Mouse (Mus musculus) midbrain, postnatal 0 days (tissue): ENCODE results near the gene Aff3. TPM values are rescaled to one million over a fixed set of nuclear protein-coding genes. Genes with fewer than 3 reads are reported as not detected.
A peak's percentile ranks its signal among the peaks of the same experiment; 100 is the strongest.

Experiments
- ATAC-seq: fragments of 200-750 bp; cut with Nextera tagmentation; 2 replicates; pipeline ENCODE4 v1.8.0; 2017; ENCODE audit warnings: moderate number of reproducible peaks, mild to moderate bottlenecking, moderate TSS enrichment, moderate library complexity; ENCODE audit not compliant: low FRiP score
- DNase-seq: peaks from one replicate; pipeline ENCODE4 v3.0.0-alpha.2; 2015; ENCODE audit warnings: low spot score
- H3K27ac ChIP-seq: fragments of 300-500 bp; sonication (generic); 2 replicates; pipeline ENCODE4 v1.5.1; 2014; ENCODE audit warnings: low read depth, mild to moderate bottlenecking, low read length, mixed read lengths
- H3K27me3 ChIP-seq: fragments of 300-500 bp; sonication (generic); 2 replicates; pipeline ENCODE4 v1.6.1; 2014; ENCODE audit warnings: low read length, control low read depth, mixed read lengths; ENCODE audit not compliant: insufficient read depth
- H3K36me3 ChIP-seq: fragments of 300-500 bp; sonication (generic); 2 replicates; pipeline ENCODE4 v1.6.1; 2014; ENCODE audit warnings: low read length, control low read depth, mixed read lengths; ENCODE audit not compliant: insufficient read depth
- H3K4me1 ChIP-seq: fragments of 300-500 bp; sonication (generic); 2 replicates; pipeline ENCODE4 v1.6.1; 2014; ENCODE audit warnings: mild to moderate bottlenecking, control low read depth, antibody characterized with exemption, low read length, mixed read lengths; ENCODE audit not compliant: insufficient read depth
- H3K4me2 ChIP-seq: fragments of 300-500 bp; sonication (generic); 2 replicates; pipeline ENCODE4 v1.6.1; 2014; ENCODE audit warnings: low read depth, mild to moderate bottlenecking, low read length, mixed read lengths; ENCODE audit not compliant: poor library complexity, severe bottlenecking
- H3K4me3 ChIP-seq: fragments of 300-500 bp; sonication (generic); 2 replicates; pipeline ENCODE4 v1.5.1; 2014; ENCODE audit warnings: low read depth, mild to moderate bottlenecking, low read length, moderate library complexity
- H3K9ac ChIP-seq: fragments of 300-500 bp; sonication (generic); replicated peaks from 2 replicates; pipeline ENCODE4 v1.6.1; 2014; ENCODE audit warnings: mild to moderate bottlenecking, low read length, moderate library complexity, mixed read lengths; ENCODE audit not compliant: poor library complexity, severe bottlenecking
- H3K9me3 ChIP-seq: fragments of 300-500 bp; sonication (generic); 2 replicates; pipeline ENCODE4 v1.6.1; 2016; ENCODE audit warnings: low read length, control low read depth
- CTCF ChIP-seq: IDR thresholded peaks from 2 replicates; pipeline ENCODE4 v1.5.1; 2016; ENCODE audit warnings: antibody characterized with exemption, mild to moderate bottlenecking
- WGBS: fragments of 180-500 bp; shearing (Covaris S2); extraction: QIAGEN DNeasy Blood & Tissue Kit; methylation state at CpG from one replicate; pipeline ENCODE4 v1.1.7; 2014; 5-methylcytosine and 5-hydroxymethylcytosine counted together
- polyA plus RNA-seq: library from polyadenylated mRNA; unstranded; fragments of >200 nt; fragmentation: Nextera tagmentation; extraction: Ambion mirVana; gene quantifications from 2 replicates; pipeline ENCODE4 v1.2.1, GENCODE M21; 2015
- total RNA-seq: library from RNA; depleted of rRNA; stranded (reverse); fragments of >200 nt; gene quantifications from 2 replicates; pipeline ENCODE4 v1.2.3, GENCODE M21; 2014

Gene Aff3
- total and polyA plus RNA-seq, 2 experiments from 2014 or later, result 20.6 to 61.2 TPM

DNA sequence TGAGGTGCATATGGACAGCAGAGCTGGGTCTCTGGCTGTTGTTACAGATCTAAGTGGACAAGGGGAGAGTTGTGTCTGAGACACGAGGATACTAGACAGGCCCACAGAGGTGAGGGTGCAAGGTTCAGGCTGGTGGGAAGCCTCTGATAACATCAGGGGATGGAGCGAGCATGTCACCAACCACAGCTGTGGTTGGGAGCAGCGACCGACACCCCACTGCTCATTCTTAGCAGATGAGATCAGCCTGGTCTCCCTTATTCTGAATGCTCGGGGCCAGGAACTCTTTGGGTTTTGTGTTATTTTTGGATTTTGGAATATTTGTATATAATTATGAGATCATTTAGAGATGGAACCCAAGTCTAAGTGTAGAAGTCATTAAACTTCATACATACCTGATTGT, 452.4 kb downstream of the Aff3 start:
- DNase-seq, result no peak
- Histone ChIP-seq H3K4me1 (no peaks in the 10 kb centered on the region), H3K27me3 (no peaks in the 10 kb centered on the region), H3K4me3 (no peak overlapping the region), H3K36me3 (peaks cover 6% of the 10 kb centered on the region; the same call in 1 of the 2 replicates), H3K4me2 (no peak overlapping the region), H3K9ac (no peak overlapping the region), H3K27ac (no peak overlapping the region), H3K9me3 (no peaks in the 10 kb centered on the region)
- no peak for TF ChIP-seq CTCF
- no peak for ATAC-seq
- WGBS, result 84% methylated on average over 5 of the region's 5 CpGs

DNA sequence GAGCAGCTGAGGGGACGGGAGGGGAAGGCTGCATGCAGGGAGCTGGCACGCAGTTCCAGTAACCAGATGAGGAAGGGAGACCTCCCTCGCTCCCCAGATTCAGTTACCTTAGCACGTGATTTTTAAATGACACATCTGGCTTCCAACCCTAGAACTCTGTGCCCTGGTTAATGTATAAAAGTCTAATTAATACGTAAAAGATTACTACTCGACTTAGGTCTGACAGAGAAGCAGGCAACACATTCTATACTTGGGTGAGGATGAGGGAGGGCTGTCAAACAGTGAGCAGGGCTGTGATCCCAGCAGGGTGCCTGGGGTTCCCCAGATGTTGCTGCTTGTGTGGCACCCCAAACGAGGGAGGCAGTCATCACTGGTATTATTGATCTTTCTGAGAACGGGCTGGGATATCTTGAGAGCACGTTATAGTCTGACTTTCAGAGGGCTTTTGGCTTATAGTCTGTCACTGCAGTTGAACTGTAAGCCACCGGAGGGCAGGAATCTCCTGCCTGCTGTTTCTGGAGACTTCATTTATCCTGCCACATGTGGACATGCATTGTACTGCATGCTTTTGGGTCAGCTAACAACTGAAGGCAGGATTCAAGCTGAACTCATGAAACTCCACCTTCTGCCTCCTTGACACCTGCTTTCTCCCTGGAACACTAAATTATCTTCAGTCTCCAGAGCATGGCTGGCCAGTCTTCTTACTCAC, 462.1 kb downstream of the Aff3 start:
- no peaks in the 10 kb centered on the region for H3K9me3 ChIP-seq
- peaks cover 18% of the 10 kb centered on the region; the same call in 1 of the 2 replicates for H3K4me1 ChIP-seq
- no peaks in the 10 kb centered on the region for H3K27me3 ChIP-seq
- no peak overlapping the region for H3K27ac ChIP-seq
- 0 out of 2 replicates have a peak, but pooled peaks cover 3% of the 10 kb centered on the region for H3K36me3 ChIP-seq
- H3K4me3 ChIP-seq, result no peak overlapping the region
- WGBS, result 78% methylated on average over 10 of the region's 10 CpGs
- ATAC-seq (no peak), DNase-seq (peak; percentile 78)
- no peak overlapping the region for H3K4me2 ChIP-seq
- H3K9ac ChIP-seq, result no peak overlapping the region
- peak; percentile 95 for TF ChIP-seq CTCF

DNA sequence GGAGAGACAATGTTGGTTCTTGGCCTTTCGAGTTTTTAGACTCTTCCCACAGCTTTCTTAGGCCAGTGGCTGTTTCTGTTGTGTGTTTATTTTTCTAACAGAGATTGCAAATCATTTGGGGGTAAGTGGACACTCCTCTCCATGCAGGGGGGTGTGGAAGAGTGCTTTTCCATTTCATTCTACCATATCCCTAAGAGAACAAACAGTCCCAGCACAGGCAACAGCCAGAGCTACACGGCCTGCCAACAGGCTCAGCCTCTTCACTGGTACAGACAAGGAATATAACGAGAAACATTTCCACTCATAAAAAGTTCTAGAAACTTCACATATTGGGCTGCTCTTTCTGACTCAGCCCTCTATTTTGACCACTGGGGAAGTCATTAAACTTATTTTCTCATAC, 463.0 kb downstream of the Aff3 start:
- H3K36me3 ChIP-seq, result 0 out of 2 replicates have a peak, but pooled peaks cover 3% of the 10 kb centered on the region
- H3K27me3 ChIP-seq, result no peaks in the 10 kb centered on the region
- no peak overlapping the region for H3K4me3 ChIP-seq
- no peaks in the 10 kb centered on the region for H3K9me3 ChIP-seq
- H3K4me2 ChIP-seq, result no peak overlapping the region
- DNase-seq (no peak), ATAC-seq (no peak)
- no peak overlapping the region for H3K9ac ChIP-seq
- TF ChIP-seq CTCF, result no peak
- H3K4me1 ChIP-seq, result peaks cover 22% of the 10 kb centered on the region; the same call in 1 of the 2 replicates
- H3K27ac ChIP-seq, result no peak overlapping the region
- WGBS, result 96% methylated on average over 3 of the region's 3 CpGs

DNA sequence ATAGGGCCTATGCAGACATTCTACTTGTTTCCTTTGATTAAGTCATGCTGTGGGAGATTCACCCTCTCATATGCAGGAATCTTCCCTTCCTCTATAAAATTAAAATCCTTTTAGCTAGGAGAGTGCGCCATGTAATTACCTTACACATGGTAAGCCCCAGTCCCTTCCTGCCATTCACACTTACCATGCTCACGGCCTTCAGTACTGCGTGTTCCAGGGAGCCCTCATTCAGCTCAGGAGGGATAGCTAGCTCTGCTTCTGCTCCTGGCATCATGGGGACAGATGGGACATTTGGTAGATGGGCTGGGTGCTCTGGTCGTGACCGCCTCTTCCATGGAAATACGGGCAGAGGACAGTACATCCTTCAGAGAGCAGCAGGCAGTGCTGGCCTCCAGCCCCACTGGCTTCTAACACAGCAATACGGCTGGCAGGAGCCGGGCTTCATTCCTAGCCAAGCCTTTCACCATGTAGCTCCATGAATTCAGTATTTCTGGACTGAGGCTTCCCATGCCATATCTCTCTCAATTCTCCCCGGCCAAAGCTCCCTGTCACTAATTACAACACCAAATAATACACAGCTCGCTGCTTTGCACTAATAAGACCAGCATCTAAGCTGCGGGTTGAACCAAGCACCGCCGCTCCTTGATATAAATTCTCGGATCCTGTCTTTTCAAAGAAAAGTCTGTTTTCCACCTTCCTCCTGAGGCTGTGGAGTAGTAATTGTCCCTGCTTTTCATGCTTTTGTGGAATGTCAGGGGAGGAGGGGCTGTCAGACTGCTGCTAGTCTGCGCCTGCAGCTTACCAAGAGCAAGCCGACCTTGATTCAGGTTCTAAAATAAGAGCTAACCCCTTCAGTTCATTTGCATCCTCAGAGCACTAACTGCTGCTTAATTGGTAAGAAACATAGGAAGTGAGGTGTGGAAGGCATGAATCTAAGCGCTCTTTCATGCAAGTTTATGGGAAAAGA, 464.8 kb downstream of the Aff3 start:
- ATAC-seq (peak; percentile 25; the same call in 1 of the 2 replicates), DNase-seq (peak; percentile 82)
- H3K4me1 ChIP-seq, result peaks cover 23% of the 10 kb centered on the region; the same call in 1 of the 2 replicates
- H3K27ac ChIP-seq, result peak overlapping the region; percentile 77
- H3K9ac ChIP-seq, result no peak overlapping the region; the same call in 1 of the 2 replicates
- H3K9me3 ChIP-seq, result no peaks in the 10 kb centered on the region
- whole genome bisulfite sequencing, result 21% methylated on average over 17 of the region's 17 CpGs
- H3K36me3 ChIP-seq, result no peaks in the 10 kb centered on the region
- no peak for TF ChIP-seq CTCF
- no peaks in the 10 kb centered on the region for H3K27me3 ChIP-seq
- 0 out of 2 replicates have a peak overlapping the region, but pooled peaks have one; percentile 4 for H3K4me2 ChIP-seq
- no peak overlapping the region for H3K4me3 ChIP-seq

DNA sequence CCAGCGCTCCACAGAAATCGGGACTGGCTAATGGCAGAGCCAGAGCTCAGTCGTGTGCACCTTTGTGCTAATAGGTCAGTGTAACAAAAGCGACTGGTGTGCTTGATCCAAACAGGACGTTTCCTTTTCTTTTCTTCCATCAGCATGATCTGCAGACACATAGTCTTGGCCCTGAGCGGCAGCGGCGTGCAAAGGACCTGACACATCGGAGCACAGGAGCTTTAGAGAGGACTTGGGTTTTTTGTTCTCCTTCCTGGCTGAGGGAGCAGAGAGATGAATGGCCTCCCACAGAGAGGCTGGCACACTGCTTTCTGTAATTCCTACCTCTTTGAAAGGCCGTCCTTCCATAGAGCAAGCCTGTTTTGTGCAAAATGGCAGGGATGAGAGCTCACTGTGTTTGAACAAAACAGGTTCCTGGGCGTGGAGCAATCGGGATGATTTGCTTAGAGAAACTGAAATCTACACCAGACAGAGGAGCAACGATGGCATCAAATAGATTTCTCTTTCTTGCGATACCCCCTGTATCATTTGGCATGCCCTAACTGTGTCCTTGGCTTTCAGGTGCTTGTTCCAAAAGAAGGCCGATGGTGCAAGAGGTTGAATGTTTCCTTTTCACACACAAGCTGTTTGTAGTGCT, 466.2 kb downstream of the Aff3 start:
- DNase-seq, result peak; percentile 69
- 19% methylated on average over 15 of the region's 15 CpGs for WGBS
- no peaks in the 10 kb centered on the region for H3K27me3 ChIP-seq
- no peak overlapping the region for H3K9ac ChIP-seq
- no peak for ATAC-seq
- no peak for TF ChIP-seq CTCF
- H3K9me3 ChIP-seq, result no peaks in the 10 kb centered on the region
- peaks cover 23% of the 10 kb centered on the region; the same call in 1 of the 2 replicates for H3K4me1 ChIP-seq
- H3K36me3 ChIP-seq, result no peaks in the 10 kb centered on the region
- no peak overlapping the region for H3K4me2 ChIP-seq
- H3K4me3 ChIP-seq, result no peak overlapping the region
- peak overlapping the region; percentile 77 for H3K27ac ChIP-seq
